Mouse (Mus musculus) urinary bladder, adult 2 months (tissue): Measurements from ENCODE around the gene Aes. TPM values are rescaled to one million over a fixed set of nuclear protein-coding genes. Genes with fewer than 3 reads are reported as not detected.
A peak's percentile ranks its signal among the peaks of the same experiment; 100 is the strongest.

Source experiments
- DNase-seq: peaks from one replicate; pipeline ENCODE4 v3.0.0; 2022; ENCODE audit warnings: low spot score
- polyA plus RNA-seq: library from polyadenylated mRNA; depleted of rRNA; stranded (reverse); fragments of >200 nt; gene quantifications from 2 replicates; pipeline ENCODE4 v1.2.3, GENCODE M21; 2012; rRNA removed

Gene Aes
- polyA plus RNA-seq, 1 experiment = 385 TPM

DNA sequence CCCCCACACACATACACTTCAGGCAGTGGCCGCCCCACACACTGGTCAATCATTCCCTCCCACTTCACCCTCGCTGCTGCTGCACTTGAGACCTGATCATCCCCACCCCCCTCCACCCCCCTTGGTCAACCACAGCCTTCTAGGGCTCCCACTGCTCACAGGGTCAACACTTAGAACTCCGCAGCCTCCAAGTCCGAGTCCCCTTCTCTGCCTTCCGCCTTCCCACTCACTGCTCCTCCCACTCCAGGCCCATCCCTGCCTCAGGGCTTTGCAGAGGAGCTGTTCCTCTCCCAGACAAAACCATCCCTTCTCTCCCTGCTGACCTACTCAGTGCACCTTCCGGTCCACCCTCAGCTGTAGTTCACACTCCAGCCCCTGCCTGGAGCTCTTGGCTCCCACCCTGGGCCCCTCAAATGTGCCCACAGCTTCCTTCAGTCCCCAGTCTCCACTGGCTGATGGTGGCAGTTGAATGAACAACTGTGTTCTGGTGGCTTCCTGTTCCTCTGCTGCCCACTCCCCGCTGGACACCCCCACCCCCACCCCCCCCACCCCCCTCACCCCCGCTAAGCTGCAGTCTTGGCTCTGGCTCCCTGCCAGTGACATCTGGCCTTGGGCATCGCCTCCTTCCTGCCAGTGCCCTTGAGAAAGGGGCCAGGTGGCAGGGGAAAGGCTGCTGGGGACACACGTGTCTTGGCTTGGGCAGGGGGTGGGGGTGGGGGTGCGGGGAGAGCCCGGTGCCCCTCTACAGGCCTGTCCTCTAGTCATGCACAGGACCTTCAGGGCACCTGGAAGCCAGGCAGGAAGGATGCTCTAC, 38.1 kb downstream of the Aes start:
- DNase-seq = no peak

DNA sequence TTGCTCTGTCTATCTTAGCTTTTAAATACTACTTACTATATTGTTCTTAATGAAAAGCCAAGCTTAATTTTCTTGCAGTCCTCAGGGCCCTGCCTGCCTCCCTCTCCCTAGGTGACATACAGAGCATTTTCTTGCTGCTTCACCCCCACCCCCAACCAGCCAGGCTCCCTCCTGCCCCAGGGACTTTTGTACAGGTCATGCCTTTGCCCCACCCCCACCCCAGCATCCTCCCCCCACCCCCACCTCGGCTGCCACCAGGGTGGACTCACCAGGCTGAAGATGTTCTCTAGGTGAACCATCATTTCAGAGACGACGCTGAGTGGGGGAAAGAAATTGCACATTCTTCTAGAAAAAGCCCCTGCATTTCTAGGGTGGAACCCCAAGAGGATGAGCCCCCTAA, 39.1 kb downstream of the Aes start:
- no peak for DNase-seq

DNA sequence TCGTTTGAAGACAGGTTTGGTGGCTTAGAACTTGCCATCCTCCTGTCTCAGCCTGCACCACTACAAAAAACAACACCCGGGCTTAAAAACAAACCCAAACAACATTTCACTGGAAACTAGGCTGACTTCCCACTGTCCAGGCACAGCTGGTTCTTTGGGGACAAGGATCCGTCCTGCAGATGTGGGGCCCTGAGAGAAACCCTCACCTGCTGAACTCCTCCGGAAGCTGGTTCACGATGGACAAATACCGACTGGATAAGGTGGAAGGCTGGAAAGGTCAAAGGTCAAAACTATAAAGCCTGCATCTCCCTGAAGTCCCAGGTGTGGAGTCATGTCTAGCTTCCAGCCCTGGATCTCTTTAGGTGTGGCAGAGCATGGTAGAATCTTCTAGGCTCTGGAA, 39.6 kb downstream of the Aes start:
- no peak for DNase-seq

DNA sequence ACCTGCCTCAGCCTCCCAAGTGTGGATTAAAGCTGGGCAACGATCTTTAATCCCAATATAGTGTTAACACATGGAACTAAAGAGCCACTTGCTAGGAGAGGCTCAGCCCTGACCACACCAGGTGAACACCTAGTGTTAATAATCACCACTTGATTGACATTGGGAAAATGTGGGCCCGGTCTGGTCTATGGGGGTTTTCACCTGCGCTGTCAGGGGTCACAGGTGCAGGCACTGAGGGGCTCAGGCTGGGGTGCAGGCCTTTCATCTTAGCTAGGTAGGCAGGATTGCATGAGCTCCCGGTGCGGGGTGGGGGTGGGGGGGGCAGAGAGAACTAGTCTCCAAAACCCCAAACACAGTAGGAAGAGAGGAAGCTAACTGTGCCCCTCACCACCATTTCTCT, 40.3 kb downstream of the Aes start:
- no peak for DNase-seq

DNA sequence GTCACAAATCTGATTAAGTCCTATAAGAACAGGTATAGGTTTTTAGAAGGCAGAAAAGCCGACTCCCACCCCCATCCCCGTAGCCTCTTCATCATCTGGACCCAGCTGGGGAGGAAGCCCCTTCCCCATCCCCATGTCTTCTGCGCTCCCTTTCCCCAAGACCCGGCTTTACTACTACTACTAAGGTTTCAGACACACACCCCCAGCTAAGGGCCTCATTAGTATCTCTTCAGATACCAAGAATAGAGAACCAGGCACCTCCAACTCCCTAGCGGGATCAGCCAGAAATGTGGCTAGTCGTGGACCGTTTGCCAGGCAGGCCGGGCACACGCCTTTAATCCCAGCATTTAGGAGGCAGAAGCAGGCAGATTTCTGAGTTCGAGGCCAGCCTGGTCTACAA, 40.8 kb downstream of the Aes start:
- no peak for DNase-seq

DNA sequence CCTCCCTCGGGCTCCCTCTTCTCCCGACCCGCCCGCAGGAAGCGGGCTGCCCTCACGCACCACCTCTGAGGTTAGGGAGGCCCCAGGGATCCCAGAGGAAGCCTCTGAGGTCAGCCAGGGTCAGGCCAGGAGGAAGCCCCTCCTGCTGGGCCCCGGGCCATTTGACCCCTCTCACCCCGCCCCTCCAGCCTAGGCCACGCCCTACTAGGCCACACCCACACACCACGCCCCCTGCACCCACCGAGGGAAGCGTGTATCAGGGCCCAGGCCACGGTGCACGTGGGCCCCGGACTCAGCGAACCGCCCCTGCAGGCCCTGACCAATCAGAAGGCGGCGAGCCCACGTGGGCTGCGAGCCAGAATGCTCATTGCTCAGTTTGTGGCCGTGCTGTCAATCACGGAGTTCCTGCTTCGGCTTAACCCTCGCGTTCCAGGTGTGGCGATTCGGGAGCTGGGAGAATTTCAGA, 41.5 kb downstream of the Aes start, which contains the start of gene Tle6:
TSS of gene Tle6 (minus strand) at position 336 of the 466 bp plus-strand sequence.
- DNase-seq = peak; percentile 85

DNA sequence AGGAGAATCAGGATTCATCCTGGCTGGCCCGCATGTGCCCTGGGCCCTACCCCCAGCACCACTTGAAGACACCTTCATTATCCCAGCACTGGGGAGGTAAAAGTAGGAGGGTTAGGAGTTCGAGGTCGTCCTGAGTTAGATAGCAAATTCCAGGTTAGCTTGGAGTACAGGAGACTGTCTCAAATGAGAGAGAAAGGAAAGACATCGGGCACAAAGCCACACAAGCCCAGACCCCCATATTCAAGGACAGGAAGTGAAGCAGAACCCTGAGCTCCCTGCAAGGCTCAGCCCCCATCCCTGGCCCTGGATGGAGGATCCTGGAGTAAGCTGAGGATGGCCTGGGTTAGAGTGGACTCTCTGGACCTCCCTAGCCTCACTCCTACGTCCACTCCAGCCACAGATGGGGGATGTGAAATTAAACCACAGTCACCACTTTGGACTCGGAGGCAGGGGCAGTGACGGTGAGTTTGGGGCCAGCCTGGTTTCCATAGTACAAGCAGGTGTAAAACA, 42.2 kb downstream of the Aes start:
- DNase-seq = no peak

DNA sequence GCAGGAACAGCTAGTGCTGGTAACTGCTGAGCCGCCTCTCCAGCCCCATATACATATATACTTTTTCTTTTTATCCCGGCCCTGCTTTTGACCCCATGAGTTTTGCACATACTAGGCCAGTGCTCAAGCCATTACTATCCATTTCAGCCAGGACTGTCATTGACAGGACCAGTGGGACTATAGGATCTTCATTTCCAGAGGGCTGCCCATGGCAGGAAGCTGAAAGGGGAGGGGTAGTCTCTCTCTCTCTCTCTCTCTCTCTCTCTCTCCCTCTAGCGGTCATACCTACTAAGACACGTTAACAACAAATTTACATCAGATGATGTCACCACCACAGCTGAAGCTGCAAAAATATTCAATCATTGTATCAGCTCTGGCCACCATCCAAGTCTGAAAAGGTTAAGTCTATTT, 43.5 kb downstream of the Aes start:
- no peak for DNase-seq

DNA sequence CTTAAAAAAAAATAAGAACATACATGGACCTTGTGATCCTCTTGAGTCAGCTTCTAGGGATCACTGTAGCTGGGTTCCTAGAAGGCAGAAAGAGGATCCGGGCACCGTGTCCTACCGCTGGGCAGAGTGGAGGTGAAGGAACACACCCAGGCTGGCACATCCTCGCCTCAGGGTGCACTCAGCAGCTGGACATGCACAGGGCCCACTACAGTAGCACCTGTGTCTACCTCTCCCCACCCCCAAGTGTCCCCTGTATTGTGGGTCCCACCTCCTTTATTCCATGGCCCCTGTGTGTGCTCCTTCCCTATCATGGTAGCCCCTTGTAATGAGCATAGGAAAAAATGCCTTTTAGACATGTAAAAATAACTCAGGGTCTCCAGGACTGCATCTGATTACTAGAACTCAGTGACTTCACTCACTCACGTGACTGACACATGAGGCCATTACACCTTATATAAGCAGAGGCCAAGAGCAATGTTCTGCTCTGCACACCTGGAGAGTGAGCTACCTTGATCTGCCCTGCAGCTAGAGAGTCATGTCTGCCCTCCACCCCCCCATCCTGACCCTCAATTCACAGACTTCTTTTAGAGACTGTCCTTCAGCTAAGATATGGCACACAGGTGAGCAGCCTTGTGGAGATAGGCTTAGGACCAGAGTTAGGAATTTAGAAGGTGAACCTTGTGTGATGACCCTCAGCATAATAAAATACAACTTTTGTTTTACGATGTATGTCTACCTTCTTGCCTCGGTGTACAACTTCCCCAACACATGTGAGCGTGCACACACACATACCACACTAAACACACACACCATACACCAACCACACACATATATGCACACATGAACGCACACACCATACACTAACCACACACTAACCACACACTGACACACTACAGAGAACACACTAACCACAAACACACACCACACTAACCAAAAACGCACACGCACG, 45.0 kb downstream of the Aes start:
- no peak for DNase-seq

DNA sequence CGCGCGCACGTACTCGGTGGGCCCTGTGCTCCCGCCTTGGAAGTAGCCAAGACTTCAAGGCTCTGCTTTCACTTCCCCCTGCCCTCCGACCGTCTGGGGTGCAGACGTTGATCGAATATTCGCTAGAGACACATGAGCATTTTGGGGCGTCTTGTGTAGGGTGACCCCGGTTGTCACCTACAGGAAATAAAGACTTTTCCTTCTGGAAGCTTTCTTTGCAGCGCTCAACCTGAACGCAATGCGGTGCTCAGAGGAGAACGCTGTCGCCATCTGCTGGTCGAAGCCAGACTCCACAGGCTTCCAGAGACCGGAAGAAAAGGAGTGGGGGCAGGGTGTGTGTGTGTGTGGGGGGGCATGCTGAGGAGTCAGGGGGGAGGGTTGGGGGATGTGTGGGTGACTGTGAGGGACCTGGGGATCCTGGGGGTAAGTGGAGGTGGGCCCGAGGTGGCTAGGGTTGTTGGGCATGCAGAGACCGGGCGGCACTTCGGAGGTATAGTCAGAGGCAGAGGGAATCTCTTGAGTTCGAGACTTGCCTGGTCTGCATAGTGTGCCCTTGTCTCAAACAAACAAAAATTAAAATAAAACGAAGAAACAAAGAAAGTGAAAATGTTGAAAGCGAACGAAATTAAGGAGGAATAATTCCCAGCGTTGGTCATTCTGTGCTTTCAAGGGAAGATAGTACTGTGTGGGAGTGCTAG, 45.8 kb downstream of the Aes start:
- DNase-seq = peak; percentile 67

DNA sequence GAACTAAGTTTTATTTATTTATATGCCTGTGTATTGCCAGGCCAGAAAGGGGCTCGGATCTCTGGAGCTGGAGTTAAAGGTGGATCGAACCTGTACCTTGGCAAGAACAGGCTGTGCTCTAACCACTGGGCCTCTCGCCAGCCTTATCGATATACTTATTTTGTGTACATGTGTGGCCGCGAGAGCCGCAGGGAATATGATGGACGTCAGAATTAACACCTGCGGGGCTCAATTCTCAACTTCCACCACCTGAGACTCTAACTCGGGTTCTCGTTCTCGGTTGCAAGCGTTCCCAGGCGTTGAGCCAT, 46.3 kb downstream of the Aes start:
- DNase-seq = no peak

DNA sequence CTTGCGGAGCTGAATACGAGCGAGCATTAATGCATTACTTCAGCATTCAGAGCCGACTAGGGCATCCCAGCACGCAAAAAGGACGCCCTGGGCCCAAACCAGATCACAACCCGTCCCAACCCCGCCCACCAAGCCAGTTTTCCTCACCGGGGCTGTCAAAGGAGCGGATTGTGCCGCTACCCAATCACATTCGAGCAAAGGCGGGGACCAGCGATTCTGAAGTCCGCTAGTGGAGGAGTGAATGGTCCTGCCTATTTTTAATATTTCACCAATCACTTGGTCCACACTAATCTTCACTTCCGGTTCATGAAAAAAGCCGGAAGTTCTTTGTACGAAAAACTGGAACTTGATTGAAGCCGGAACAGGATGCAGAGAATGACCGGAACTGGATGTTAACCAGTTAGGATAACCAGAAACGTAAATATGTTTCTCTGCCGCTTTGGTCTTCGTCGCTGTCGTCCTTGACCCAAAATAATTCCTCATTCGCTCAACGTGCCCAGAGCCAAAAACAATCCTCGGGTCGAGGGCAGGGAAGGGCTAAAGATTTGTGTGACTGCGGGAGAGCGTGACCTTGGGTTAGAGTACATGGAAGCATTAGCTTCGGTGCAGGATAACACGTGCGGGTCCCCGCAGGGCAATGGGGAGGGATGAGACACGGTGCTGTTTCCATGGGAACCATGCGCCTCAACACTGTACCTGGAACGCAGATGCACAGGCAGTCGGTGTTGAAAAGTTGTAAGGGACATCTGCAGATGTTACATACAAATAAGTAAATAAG, 46.9 kb downstream of the Aes start, which contains the start of gene BC025920:
TSS of gene BC025920 (plus strand) at position 297 of the 778 bp plus-strand sequence.
- peak; percentile 78 for DNase-seq

DNA sequence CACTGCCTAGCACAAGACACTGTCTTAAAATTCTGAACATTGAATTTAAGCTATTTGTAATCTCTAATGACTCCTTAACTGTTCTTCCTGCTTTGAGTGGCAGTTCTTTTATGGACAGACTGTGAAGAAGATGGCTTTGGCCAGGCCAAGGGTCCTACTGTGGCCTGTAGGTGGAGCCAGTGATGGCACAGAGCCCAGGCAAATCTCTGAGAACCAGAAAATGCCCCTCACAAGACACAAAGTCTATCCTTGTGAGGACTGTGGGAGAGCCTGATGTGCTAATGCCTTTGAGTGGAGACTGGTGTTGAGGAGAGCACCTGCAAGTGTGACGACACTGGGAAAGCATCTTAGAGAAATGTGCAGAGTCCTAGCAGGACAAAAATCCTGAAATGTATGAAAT, 49.0 kb downstream of the Aes start:
- DNase-seq = no peak

DNA sequence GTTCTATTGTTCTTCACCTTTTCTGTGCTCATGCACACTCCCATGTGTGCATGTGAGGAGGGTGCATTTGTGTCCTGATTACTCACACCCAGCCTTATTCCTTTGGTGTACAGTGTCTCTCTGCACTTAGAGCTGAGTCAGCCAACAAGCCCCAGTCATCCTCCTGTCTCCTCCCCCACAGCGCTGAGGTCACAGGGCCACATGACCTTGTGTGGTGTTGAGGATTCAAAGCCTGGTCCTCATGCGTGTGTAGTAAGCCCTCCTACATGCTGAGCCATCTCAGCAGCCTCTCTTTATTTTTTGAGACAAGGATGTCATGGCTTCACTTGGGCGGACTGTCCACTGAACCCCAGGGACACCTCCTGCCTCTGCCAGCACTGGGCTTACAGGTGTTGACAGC, 53.5 kb downstream of the Aes start:
- DNase-seq = no peak

DNA sequence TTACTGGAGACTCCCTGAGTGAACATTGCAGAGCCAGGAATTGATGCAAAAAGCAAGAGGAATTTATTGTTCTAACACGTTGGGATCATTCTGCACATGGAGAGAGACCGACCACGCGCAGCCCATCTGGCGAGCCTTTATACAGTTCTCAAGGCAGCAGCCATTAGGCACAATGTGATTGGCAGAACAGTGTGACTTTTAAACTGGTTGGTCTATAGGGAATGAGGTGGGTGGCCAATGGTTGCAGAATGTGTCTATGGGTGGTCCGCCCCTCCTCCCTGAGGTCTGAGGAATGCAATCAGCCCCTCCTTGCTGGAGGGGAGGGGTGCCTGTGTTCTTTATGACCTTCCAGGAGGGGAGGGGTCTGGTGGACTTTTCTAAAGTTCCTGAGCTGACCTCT, 56.2 kb downstream of the Aes start:
- DNase-seq = no peak

Other genes starting within 250 kb of the Aes start
- 27.7 and 29.5 TPM in 2 replicates for gene Cactin, start 238.4 kb upstream of the Aes start, polyA plus RNA-seq
- 9.3 and 11.6 TPM in 2 replicates for gene Tbxa2r, start 230.8 kb upstream of the Aes start, polyA plus RNA-seq
- gene Gipc3, start 216.2 kb upstream of the Aes start, polyA plus RNA-seq = 3.2 and 6.5 TPM in 2 replicates
- gene Hmg20b, start 209.0 kb upstream of the Aes start, polyA plus RNA-seq = 82.9 and 91.7 TPM in 2 replicates
- gene Mfsd12, start 202.0 kb upstream of the Aes start, polyA plus RNA-seq = 12.1 and 12.4 TPM in 2 replicates
- gene 4930404N11Rik, start 193.7 kb upstream of the Aes start, polyA plus RNA-seq = 1.9 and 2.1 TPM in 2 replicates
- 34.1 and 34.4 TPM in 2 replicates for gene Fzr1, start 181.0 kb upstream of the Aes start, polyA plus RNA-seq
- gene Dohh, start 175.1 kb upstream of the Aes start, polyA plus RNA-seq = 42.9 and 47.4 TPM in 2 replicates
- gene Gm48551, start 175.0 kb upstream of the Aes start, polyA plus RNA-seq = 3.6 and 3.8 TPM in 2 replicates
- 2.7 and 3.6 TPM in 2 replicates for gene Gm48552, start 170.5 kb upstream of the Aes start, polyA plus RNA-seq
- gene Smim24, start 166.4 kb upstream of the Aes start, polyA plus RNA-seq = 5.0 and 6.9 TPM in 2 replicates
- 28.4 and 67.0 TPM in 2 replicates for gene Nfic, start 103.9 kb upstream of the Aes start, polyA plus RNA-seq
- gene Celf5, start 76.8 kb upstream of the Aes start, polyA plus RNA-seq = 0.44 and 0.49 TPM in 2 replicates
- 79.9 and 89.6 TPM in 2 replicates for gene Ncln, start 63.1 kb upstream of the Aes start, polyA plus RNA-seq
- 2.2 and 2.3 TPM in 2 replicates for gene S1pr4, start 59.4 kb upstream of the Aes start, polyA plus RNA-seq
- 16.1 and 16.2 TPM in 2 replicates for gene Gna15, start 35.3 kb upstream of the Aes start, polyA plus RNA-seq
- 84.0 and 88.5 TPM in 2 replicates for gene Gna11, start 14.3 kb upstream of the Aes start, polyA plus RNA-seq
- gene Tle2, start 15.1 kb downstream of the Aes start, polyA plus RNA-seq = 67.4 and 93.4 TPM in 2 replicates
- gene Tle6, start 41.6 kb downstream of the Aes start, polyA plus RNA-seq = 38.1 and 47.5 TPM in 2 replicates
- gene BC025920, start 46.8 kb downstream of the Aes start, polyA plus RNA-seq = 2.2 and 2.3 TPM in 2 replicates
- 21.3 and 21.5 TPM in 2 replicates for gene Sirt6, start 68.3 kb downstream of the Aes start, polyA plus RNA-seq
- 31.0 and 37.3 TPM in 2 replicates for gene Ankrd24, start 69.1 kb downstream of the Aes start, polyA plus RNA-seq
- 3.0 and 3.1 TPM in 2 replicates for gene Gm10778, start 89.6 kb downstream of the Aes start, polyA plus RNA-seq
- 5.4 and 5.9 TPM in 2 replicates for gene Zfp433, start 145.3 kb downstream of the Aes start, polyA plus RNA-seq
- 3.7 and 3.8 TPM in 2 replicates for gene Gm3055, start 211.7 kb downstream of the Aes start, polyA plus RNA-seq